Mouse (Mus musculus) C2C12 (cell line): ENCODE data around the gene Morn3.

Experiments
- CTCF ChIP-seq: IDR thresholded peaks from one replicate; pipeline ENCODE4 v1.5.1; 2011; ENCODE audit not compliant: control insufficient read depth, insufficient read depth, insufficient read length
- FOSL1 ChIP-seq: IDR thresholded peaks from one replicate; pipeline ENCODE4 v1.8.0; 2011; ENCODE audit warnings: mild to moderate bottlenecking, low read length; ENCODE audit not compliant: poor library complexity, insufficient read depth, severe bottlenecking
- MAX ChIP-seq: IDR thresholded peaks from one replicate; pipeline ENCODE4 v1.6.1; 2011; ENCODE audit warnings: mild to moderate bottlenecking, control low read depth

- TF ChIP-seq FOSL1 (no peak), MAX (no peak), CTCF (no peak)
Measured at GRCm38 (mm10) chr5:122989551-122990330, 57.1 kb downstream of the Morn3 start, which contains the start of gene Kdm2b.
